Mouse (Mus musculus) embryonic facial prominence, embryonic 12.5 days (tissue): ENCODE data around the gene Nr2e1. TPM values are rescaled to one million over a fixed set of nuclear protein-coding genes. Genes with fewer than 3 reads are reported as not detected.

Source experiments
- ATAC-seq: fragments of 200-750 bp; cut with Nextera tagmentation; 2 replicates; pipeline ENCODE4 v1.8.0; 2017; ENCODE audit not compliant: insufficient number of reproducible peaks, insufficient read depth, low FRiP score, low TSS enrichment
- H3K27ac ChIP-seq: fragments of 300-500 bp; sonication (generic); 2 replicates; pipeline ENCODE4 v1.5.1; 2016; ENCODE audit warnings: mild to moderate bottlenecking
- H3K27me3 ChIP-seq: fragments of 300-500 bp; sonication (generic); 2 replicates; pipeline ENCODE4 v1.6.1; 2016; ENCODE audit warnings: mild to moderate bottlenecking, moderate library complexity
- H3K36me3 ChIP-seq: fragments of 300-500 bp; sonication (generic); 2 replicates; pipeline ENCODE4 v1.6.1; 2016; ENCODE audit warnings: mild to moderate bottlenecking
- H3K4me1 ChIP-seq: fragments of 300-500 bp; sonication (generic); 2 replicates; pipeline ENCODE4 v1.6.1; 2016
- H3K4me2 ChIP-seq: fragments of 300-500 bp; sonication (generic); replicated peaks from 2 replicates; pipeline ENCODE4 v1.6.1; 2016; ENCODE audit warnings: mild to moderate bottlenecking, moderate library complexity
- H3K4me3 ChIP-seq: fragments of 300-500 bp; sonication (generic); 2 replicates; pipeline ENCODE4 v1.5.1; 2016; ENCODE audit warnings: mild to moderate bottlenecking
- H3K9ac ChIP-seq: fragments of 300-500 bp; sonication (generic); 2 replicates; pipeline ENCODE4 v1.6.1; 2016; ENCODE audit warnings: mild to moderate bottlenecking, moderate library complexity
- H3K9me3 ChIP-seq: fragments of 300-500 bp; sonication (generic); 2 replicates; pipeline ENCODE4 v1.6.1; 2016; ENCODE audit warnings: mild to moderate bottlenecking, moderate library complexity
- WGBS: fragments of 180-500 bp; shearing (Covaris S2); methylation state at CpG from one replicate; pipeline ENCODE4 v1.1.7; 2016; 5-methylcytosine and 5-hydroxymethylcytosine counted together
- polyA plus RNA-seq: library from polyadenylated mRNA; unstranded; fragments of >200 nt; fragmentation: Nextera tagmentation; extraction: Ambion mirVana; gene quantifications from 2 replicates; pipeline ENCODE4 v1.2.1, GENCODE M21; 2016

Nr2e1 gene
- polyA plus RNA-seq, 1 experiment from 2014 or later: 6.6 TPM

DNA sequence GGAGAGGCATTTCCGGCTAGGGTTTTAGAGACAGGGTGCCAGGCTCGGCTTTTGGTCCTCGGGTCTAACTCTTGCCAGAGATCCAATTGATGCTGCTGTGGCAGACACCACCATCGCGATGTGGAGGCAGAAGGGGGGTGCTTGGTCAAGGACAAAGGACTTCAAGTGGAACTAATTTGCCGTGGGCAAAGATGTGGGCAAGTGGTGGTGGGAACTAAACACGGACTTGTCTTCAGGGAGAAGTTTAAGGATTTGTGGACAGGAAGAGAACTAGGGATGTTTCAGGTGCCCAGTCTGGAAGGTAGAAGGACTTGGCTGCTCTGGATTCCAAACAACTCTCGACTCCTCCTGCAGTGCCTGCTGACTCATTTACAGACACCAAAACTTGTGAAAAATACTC is 1.7 kb upstream of the Nr2e1 start:
- no peak for ATAC-seq
- Histone ChIP-seq H3K4me3 (no peak overlapping the region), H3K36me3 (no peaks in the 10 kb centered on the region), H3K4me1 (peaks cover 9% of the 10 kb centered on the region; the same call in 1 of the 2 replicates), H3K27ac (no peak overlapping the region), H3K4me2 (no peak overlapping the region), H3K27me3 (peaks cover 94% of the 10 kb centered on the region), H3K9ac (no peak overlapping the region), H3K9me3 (no peaks in the 10 kb centered on the region)
- under 1% methylated on average over 8 of the region's 8 CpGs for WGBS

DNA sequence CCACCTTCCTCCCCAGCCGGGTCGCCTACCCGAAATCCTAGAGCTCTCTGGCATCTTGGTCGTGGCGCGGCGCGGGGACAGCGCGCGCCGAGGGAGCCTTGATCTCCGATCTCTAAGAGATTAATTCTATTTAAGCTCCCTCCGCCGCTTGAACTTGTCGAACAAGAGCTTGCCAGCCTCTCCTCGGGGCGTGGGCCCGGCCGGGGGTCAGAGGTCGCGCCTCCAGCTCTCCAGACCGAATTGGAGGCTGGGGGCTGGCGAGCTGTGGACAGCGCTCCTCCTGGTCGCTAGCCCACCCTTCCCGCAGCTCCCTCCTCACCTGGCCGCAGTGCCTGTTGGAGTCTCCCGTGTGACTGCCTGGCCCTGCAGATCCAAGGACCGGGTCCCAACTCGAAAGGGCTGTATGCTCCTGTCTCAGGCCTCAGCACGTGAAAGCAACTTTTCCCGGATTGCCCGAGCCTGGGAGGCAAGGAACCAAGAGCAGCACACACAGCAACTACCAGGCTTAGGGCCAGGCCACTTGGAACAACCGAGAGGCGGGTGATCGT is 1.1 kb upstream of the Nr2e1 start:
- WGBS: under 1% methylated on average over 37 of the region's 37 CpGs
- H3K9ac ChIP-seq: no peak overlapping the region; the same call in 1 of the 2 replicates
- peak overlapping the region; percentile 31 for H3K4me3 ChIP-seq
- peaks cover 94% of the 10 kb centered on the region for H3K27me3 ChIP-seq
- no peaks in the 10 kb centered on the region for H3K36me3 ChIP-seq
- no peak overlapping the region for H3K27ac ChIP-seq
- H3K4me1 ChIP-seq: peaks cover 13% of the 10 kb centered on the region; the same call in 1 of the 2 replicates
- no peak for ATAC-seq
- no peaks in the 10 kb centered on the region for H3K9me3 ChIP-seq
- peak overlapping the region; percentile 40 for H3K4me2 ChIP-seq

DNA sequence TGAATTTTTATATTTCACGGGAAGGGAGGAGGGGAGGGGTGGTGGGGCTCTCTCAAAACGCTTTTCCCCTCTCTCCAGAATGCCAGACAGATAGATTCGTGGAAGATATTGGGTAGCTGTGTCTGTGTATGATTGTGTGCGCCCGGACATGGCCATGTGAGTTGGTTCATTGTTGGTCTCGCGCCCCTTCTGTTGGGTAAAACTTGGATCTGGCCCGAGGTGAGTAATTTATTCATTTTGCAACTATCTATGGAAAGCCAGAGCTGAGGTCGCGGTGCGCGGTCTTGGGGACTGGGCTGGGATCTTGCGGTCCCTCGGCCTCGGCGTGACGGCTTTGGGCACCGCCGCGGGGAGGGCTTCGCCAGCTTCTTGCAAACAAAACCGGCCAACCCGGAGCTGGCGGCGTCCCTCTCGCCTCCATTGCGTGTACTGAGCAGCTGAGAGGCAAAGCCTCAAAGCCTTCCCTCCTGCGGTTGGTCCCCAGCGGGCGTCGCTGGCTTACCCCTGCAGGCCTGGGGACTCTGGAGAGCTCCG is 537 bp upstream of the Nr2e1 start:
- H3K36me3 ChIP-seq: no peaks in the 10 kb centered on the region
- H3K9ac ChIP-seq: no peak overlapping the region
- ATAC-seq: no peak; the same call in 1 of the 2 replicates
- peak overlapping the region; percentile 31 for H3K4me3 ChIP-seq
- H3K27ac ChIP-seq: no peak overlapping the region
- H3K27me3 ChIP-seq: peaks cover 95% of the 10 kb centered on the region
- H3K4me2 ChIP-seq: peak overlapping the region; percentile 40
- no peaks in the 10 kb centered on the region for H3K9me3 ChIP-seq
- peaks cover 15% of the 10 kb centered on the region; the same call in 1 of the 2 replicates for H3K4me1 ChIP-seq
- WGBS: under 1% methylated on average over 32 of the region's 32 CpGs

DNA sequence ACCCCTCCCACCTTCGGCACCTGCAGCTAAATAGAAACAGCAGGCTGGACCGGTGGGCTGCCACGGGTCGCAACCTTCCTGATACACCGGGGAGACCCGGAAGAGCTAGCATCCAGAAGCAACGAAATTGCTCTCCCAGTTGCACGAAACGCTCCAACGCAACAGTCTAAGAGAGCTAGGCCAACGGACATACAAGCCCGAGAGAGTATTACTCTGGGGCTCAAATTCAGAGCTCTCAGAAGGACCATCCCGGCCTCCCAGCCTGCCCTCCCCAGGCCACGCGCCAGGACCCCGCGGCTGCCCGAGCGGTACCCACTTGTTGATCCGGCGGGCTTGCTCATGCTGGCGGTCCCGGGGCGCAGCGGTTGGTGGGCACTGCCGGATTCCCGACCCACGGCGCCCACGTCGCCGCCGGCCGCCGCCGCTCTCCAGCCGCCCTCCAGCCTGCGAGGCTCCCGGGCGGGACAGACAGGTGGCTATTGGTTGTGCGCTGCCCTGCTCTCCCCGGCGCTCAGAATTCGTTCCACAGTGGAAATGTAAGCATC is 794 bp downstream of the Nr2e1 start:
- Histone ChIP-seq H3K4me1 (peaks cover 15% of the 10 kb centered on the region; the same call in 1 of the 2 replicates), H3K36me3 (no peaks in the 10 kb centered on the region), H3K9me3 (no peaks in the 10 kb centered on the region), H3K4me3 (peak overlapping the region; percentile 31), H3K27ac (no peak overlapping the region), H3K27me3 (peaks cover 91% of the 10 kb centered on the region), H3K9ac (peak overlapping the region; percentile 30; the same call in 1 of the 2 replicates), H3K4me2 (peak overlapping the region; percentile 40)
- ATAC-seq: no peak
- WGBS: 1% methylated on average over 44 of the region's 44 CpGs

DNA sequence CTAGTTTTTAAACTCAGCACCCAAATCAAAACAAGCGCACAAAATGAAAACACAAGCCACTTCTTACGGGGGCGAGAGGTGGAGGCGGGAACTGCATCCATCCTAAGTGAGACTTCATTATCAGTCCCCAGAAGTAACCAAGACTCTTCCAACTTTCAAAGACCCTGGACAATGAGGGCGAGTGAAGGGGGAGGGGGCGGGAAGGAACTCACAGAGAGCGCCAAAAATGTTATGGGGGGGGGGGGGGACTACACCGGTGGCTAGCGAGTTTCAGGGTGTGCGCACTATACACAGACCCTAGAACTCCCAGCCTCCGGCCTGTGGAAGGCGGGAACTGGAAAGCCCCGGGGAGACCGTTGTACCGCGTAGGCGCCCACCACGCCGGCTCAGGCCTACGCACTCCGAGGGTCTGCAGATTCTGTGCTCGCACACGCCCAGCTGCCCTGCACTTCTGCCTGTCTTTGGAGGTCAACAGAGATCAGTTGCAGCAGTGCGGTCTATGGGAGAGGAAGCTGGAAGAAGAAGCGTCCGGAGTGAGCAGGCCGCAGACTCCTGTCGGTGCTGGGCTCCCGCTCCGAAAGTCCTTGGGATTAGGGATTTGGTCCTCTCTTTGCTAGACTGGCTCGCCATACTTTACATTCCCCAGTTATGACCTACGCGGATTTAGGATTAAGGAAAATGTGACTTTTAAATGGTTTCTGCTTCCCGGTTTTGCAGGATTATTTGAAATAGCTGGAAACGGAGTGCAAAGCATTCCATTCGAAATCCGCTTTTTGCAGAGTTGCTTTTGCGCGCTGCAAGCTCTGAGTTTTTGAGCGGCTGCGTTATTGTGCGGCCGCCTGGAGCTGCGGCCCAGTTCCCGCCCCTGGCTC is 1.5 kb downstream of the Nr2e1 start:
- Histone ChIP-seq H3K4me3 (peak overlapping the region; percentile 31), H3K4me1 (peaks cover 15% of the 10 kb centered on the region; the same call in 1 of the 2 replicates), H3K36me3 (no peaks in the 10 kb centered on the region), H3K27ac (no peak overlapping the region), H3K4me2 (peak overlapping the region; percentile 40), H3K27me3 (peaks cover 91% of the 10 kb centered on the region), H3K9me3 (no peaks in the 10 kb centered on the region), H3K9ac (peak overlapping the region; percentile 30; the same call in 1 of the 2 replicates)
- WGBS: under 1% methylated on average over 45 of the region's 45 CpGs
- ATAC-seq: no peak

DNA sequence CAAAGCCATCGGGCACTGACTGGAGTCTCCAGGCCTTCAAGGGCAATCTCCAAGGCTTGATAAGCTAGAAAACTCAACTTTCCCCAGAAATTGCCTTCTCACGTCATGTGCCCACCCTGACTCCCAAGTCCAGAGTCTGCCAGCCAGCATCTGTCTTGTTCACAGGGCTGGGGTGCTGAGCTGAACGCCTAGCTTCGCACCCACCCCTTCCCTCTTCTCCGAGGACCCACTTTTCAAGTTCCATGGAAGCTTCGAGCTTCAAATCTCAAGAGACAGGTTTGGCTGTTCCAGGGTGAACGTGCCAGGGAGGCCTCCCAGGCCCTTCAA is 2.5 kb downstream of the Nr2e1 start:
- H3K4me1 ChIP-seq: peaks cover 15% of the 10 kb centered on the region; the same call in 1 of the 2 replicates
- H3K27ac ChIP-seq: no peak overlapping the region

DNA sequence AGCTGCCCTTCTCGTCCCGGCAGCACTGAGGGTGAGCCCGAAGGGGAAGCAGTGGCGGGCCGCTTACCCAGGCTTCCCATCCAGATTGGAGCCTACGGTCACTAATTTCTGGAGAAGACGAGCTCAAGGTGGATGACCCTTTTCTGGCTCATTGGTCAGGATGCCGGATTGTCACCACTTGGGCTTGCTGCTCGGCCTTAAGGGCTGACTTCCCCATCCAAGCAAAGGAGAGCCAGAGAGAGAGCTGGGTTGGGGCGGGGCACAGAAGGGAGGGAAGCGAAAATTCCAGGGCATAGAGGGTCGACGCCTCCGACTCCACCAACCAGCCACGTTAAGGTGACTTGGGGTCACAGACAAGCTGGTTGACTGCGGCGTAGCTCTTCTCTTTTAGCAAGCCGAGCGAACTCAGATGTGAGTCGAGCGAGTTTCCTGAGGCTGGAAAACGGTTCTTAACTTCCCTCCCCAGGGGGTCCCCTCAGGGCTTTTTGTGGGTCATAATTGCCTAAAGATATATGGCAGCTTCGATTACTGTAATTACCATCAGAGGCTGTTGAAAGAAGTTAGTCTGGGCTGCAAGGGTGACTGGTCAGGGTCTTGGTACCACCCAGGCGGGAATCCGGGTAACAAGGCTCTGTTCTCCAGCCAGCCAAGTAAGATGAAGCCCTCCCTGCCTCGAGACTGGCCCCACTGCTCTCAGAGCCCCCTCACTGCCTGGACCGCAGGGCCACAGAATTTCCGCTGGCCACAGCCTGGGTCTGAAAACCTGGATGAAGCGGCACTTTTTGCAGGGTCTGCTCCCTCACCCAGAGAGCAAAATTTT is 3.1 kb downstream of the Nr2e1 start:
- Histone ChIP-seq H3K4me3 (peak overlapping the region; percentile 20; the same call in 1 of the 2 replicates), H3K9me3 (no peaks in the 10 kb centered on the region), H3K4me1 (peaks cover 15% of the 10 kb centered on the region; the same call in 1 of the 2 replicates), H3K27me3 (peaks cover 90% of the 10 kb centered on the region), H3K27ac (no peak overlapping the region), H3K9ac (no peak overlapping the region), H3K36me3 (no peaks in the 10 kb centered on the region), H3K4me2 (peak overlapping the region; percentile 35)
- under 1% methylated on average over 29 of the region's 29 CpGs for WGBS
- peak; percentile 33; the same call in 1 of the 2 replicates for ATAC-seq

More for the DNA sequence above, 2.5 kb downstream of the Nr2e1 start:
- peak overlapping the region; percentile 35 for H3K4me2 ChIP-seq
- no peaks in the 10 kb centered on the region for H3K9me3 ChIP-seq
- no peak overlapping the region for H3K9ac ChIP-seq
- 0 out of 2 replicates have a peak overlapping the region, but pooled peaks have one; percentile 9 for H3K4me3 ChIP-seq
- WGBS: 2% methylated on average over 7 of the region's 7 CpGs
- ATAC-seq: no peak
- H3K36me3 ChIP-seq: no peaks in the 10 kb centered on the region
- H3K27me3 ChIP-seq: peaks cover 90% of the 10 kb centered on the region

DNA sequence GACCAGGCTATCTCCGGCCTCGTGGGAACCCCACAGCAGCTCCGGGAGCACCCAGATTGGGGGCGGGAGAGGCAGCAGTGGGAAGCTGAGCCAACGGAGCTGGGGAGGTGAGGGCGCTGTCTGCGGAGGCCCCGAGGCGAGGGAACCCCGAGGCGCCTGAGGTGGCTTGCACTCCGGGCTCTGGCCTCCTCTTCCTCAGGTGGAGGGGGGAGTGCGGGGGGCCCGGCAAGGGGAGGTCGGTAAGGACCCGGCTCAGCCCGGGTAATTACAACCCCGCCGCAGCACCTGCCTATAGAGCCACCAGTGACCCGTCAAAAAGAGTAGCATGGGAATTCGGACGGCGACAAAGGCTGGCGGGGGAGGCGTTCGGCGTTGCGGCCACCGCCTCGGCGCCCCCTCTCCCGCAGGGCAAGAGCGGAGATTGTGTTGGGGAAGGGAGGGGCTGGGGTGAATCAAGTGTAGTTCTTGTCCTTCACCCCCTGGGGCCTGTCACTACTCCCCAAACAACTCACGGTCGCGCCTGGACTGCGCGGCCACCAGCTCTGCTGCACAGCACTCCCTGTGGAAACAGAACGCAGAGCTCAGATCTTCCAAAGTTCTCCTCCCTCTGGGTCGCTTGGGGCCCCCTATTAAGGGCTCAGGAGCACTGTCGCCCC is 3.8 kb downstream of the Nr2e1 start:
- Histone ChIP-seq H3K4me2 (peak overlapping the region; percentile 35), H3K4me1 (peaks cover 15% of the 10 kb centered on the region; the same call in 1 of the 2 replicates), H3K9me3 (no peaks in the 10 kb centered on the region), H3K4me3 (peak overlapping the region; percentile 20; the same call in 1 of the 2 replicates), H3K27me3 (peaks cover 90% of the 10 kb centered on the region), H3K27ac (no peak overlapping the region), H3K36me3 (no peaks in the 10 kb centered on the region; the same call in 1 of the 2 replicates), H3K9ac (no peak overlapping the region)
- under 1% methylated on average over 41 of the region's 41 CpGs for WGBS
- peak; percentile 32; the same call in 1 of the 2 replicates for ATAC-seq

DNA sequence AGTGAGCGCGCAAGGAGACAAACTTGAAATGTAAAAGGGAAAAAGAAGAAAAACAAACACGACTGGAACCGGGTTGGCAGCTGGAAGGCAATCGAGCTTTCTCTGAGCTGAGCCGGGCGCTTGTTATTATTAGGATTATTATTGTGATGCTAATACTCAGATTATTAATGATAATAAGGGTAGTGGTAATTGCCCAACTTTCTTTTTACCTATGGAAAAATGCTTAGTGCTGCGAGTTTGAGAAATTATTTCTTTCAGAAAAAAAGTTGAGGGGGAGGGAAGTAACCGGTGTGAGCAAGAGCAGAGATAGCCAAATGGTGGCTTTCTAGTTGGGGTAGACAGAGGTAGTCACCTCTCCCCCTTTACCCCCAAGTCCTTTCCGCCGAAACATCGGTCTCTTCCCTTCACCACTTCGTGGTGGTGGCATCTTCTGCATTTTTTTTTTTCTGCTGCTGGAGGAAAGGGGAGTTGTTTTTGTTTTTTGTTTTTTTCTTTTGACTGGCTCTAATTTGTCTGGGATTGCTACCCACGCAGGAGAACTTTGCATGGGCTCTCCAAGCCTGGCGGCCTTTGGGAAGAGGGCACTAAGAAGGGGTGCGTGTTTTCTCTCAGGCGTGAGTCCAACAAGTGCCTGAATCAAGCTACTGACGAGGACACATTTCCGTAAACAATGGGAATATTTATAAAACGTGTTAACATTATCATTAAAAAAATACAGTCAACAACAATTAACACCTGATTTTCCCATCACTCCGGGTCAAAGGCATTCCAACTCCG is 4.5 kb downstream of the Nr2e1 start:
- Histone ChIP-seq H3K4me2 (peak overlapping the region; percentile 35), H3K27ac (no peak overlapping the region), H3K9me3 (no peaks in the 10 kb centered on the region), H3K36me3 (no peaks in the 10 kb centered on the region; the same call in 1 of the 2 replicates), H3K27me3 (peaks cover 90% of the 10 kb centered on the region), H3K9ac (no peak overlapping the region), H3K4me3 (peak overlapping the region; percentile 20; the same call in 1 of the 2 replicates), H3K4me1 (peaks cover 9% of the 10 kb centered on the region; the same call in 1 of the 2 replicates)
- WGBS: 2% methylated on average over 22 of the region's 22 CpGs
- no peak for ATAC-seq

DNA sequence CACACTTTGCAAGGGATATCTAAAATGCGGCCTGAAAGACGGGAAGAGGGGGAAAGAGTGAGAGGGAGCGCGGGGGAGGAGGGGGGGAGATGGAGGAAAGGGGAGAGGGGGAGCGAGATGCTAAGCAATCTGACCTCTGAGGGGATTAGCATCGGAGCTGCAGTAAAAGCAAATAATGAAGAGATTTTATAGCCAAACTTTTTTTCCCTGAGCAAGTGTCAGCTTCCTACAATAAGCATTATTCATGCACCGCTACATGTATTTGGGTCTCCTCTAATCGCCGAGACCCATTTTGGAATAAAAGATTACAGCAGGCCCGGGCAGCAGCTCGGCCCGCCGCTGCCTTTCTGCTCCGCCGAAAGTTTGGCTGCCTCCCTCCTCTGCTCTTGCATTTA is 5.2 kb downstream of the Nr2e1 start:
- Histone ChIP-seq H3K4me3 (no peak overlapping the region), H3K4me2 (no peak overlapping the region), H3K9ac (no peak overlapping the region), H3K36me3 (no peaks in the 10 kb centered on the region; the same call in 1 of the 2 replicates), H3K4me1 (peaks cover 7% of the 10 kb centered on the region; the same call in 1 of the 2 replicates), H3K27me3 (peaks cover 90% of the 10 kb centered on the region), H3K9me3 (no peaks in the 10 kb centered on the region), H3K27ac (no peak overlapping the region)
- WGBS: 1% methylated on average over 15 of the region's 15 CpGs
- no peak for ATAC-seq
